Mouse (Mus musculus) liver, adult 10 weeks (tissue): ENCODE measurements around the gene Evc2. TPM values are rescaled to one million over a fixed set of nuclear protein-coding genes. Genes with fewer than 3 reads are reported as not detected.

ENCODE experiments used
- polyA plus RNA-seq: library from polyadenylated mRNA; stranded (reverse); fragments of 350-450 nt; fragmentation: Illumina TruSeq; extraction: RNeasy Lipid Tissue Mini Kit (QIAGEN cat#74804); gene quantifications from one replicate; pipeline ENCODE4 v1.2.3, GENCODE M21; 2014; ENCODE audit warnings: low read depth, low replicate concordance

The Evc2 gene
- polyA plus RNA-seq: 0.48 TPM

DNA sequence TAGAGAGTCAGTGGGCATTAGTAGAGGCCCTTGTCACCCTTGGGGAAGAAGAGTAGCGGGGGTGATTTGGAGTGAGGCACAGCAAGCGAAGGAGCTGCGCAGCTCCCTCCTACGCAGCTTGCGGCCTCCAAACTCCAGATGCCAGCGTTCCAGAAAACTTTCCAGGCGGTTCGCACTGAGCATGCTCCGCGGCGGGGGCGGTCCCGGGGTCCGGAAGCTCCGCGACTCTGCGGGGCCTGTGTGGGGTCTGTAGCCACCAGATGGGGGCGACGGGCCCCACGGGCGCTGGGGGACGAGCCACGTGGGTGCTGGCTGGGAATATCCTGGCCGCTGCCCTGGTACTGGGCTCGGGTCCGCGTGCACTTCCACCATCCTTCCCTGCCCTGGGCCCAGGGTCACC is at the start of gene Evc2:
Gene Evc2, plus strand, starts transcription at position 212 of the 400 bp plus-strand sequence.

DNA sequence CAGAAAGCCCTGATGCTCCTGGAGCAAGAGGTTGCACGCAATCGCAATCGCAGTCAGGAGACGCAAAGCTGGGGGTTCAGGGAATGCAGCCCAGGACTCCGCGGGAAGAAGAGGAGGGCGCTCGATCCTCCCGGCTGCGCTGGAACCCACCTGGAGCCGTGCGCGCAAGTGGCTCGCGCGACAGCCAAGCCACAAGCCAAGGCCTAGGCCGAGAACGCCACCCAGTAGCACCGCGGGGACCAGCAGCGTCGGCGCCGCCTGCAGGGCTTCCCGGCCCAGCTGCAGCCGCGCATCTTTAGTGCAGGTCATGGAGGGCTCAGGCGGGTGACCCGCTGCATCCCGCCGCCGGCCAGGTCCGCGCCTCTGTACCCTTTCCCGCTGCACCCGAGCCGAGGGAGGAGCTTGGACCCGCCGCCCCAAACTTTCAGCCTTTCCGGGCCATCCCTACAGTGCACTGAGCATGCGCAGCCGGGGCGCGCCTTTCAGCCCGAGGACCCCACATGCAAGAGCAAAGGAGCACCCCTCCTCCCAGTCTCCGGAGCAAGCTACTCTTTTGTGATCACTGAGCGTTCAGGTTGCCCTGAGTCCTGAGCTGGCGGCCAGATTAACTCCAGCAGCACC is 1.7 kb upstream of the Evc2 start, which contains the start of gene Evc:
Gene Evc, minus strand, starts transcription at position 410 of the 621 bp plus-strand sequence.

Other genes starting within 250 kb of the Evc2 start
- not detected for gene Crmp1, start 96.6 kb upstream of the Evc2 start, polyA plus RNA-seq
- gene Evc, start 1.6 kb upstream of the Evc2 start, polyA plus RNA-seq: 1.1 TPM